Mouse (Mus musculus): ENCODE measurements around the gene Sox5.

GRCm38 (mm10) chr6:143860036-143860435, 921.7 kb downstream of the Sox5 start:
- TF ChIP-seq CTCF (IDR thresholded peaks at IDR 0.05; ENCODE audit: low read depth) (no peak), EP300 (IDR thresholded peaks at IDR 0.05; ENCODE audit: low read depth) (no peak)

All from liver, embryonic 14.5 days (tissue).